Mouse (Mus musculus): ENCODE data around the gene Nuak1. TPM values are rescaled to one million over a fixed set of nuclear protein-coding genes. Genes with fewer than 3 reads are reported as not detected.
A peak's percentile ranks its signal among the peaks of the same experiment; 100 is the strongest.

Nuak1 gene
- polyA plus RNA-seq, 1 experiment from 2014 or later: 2.4 TPM

- Histone ChIP-seq H3K4me1 (replicated peaks; ENCODE audit: insufficient read depth, low read length) (peaks cover 30% of the 10 kb centered on the region), H3K36me3 (ENCODE audit: insufficient read depth, low read length) (no peaks in the 10 kb centered on the region), H3K27me3 (ENCODE audit: insufficient read depth, low read length) (no peaks in the 10 kb centered on the region), H3K9me3 (replicated peaks; ENCODE audit: low read length) (no peaks in the 10 kb centered on the region), H3K4me2 (ENCODE audit: low read length) (peak overlapping the region; percentile 92), H3K27ac (peak overlapping the region; percentile 96), H3K9ac (ENCODE audit: low read depth, low read length) (peak overlapping the region; percentile 97), H3K4me3 (replicated peaks; ENCODE audit: low read depth, low read length) (peak overlapping the region; percentile 86)
- no peak for TF ChIP-seq CTCF (IDR thresholded peaks at IDR 0.05; ENCODE audit: low read depth)
- ATAC-seq (replicated peaks; ENCODE audit: low FRiP score, low read depth) (peak; percentile 50), DNase-seq (ENCODE audit: low spot score) (no peak)
- 0% methylated on average over 32 of the region's 32 CpGs for WGBS
Observed at GRCm38 (mm10) chr10:84440181-84440540, 236 bp downstream of the Nuak1 start.

GRCm38 (mm10) chr10:84439228-84439596, 1.2 kb downstream of the Nuak1 start:
- Histone ChIP-seq H3K36me3 (ENCODE audit: insufficient read depth, low read length) (no peaks in the 10 kb centered on the region), H3K27me3 (ENCODE audit: insufficient read depth, low read length) (no peaks in the 10 kb centered on the region), H3K9me3 (replicated peaks; ENCODE audit: low read length) (no peaks in the 10 kb centered on the region), H3K9ac (ENCODE audit: low read depth, low read length) (peak overlapping the region; percentile 97; the same call in 1 of the 2 replicates), H3K27ac (no peak overlapping the region), H3K4me2 (ENCODE audit: low read length) (peak overlapping the region; percentile 92), H3K4me3 (replicated peaks; ENCODE audit: low read depth, low read length) (peak overlapping the region; percentile 86), H3K4me1 (replicated peaks; ENCODE audit: insufficient read depth, low read length) (peaks cover 30% of the 10 kb centered on the region)
- no peak for TF ChIP-seq CTCF (IDR thresholded peaks at IDR 0.05; ENCODE audit: low read depth)
- peak; percentile 18 for DNase-seq (ENCODE audit: low spot score)
- WGBS: 21% methylated on average over 7 of the region's 7 CpGs
- ATAC-seq (replicated peaks; ENCODE audit: low FRiP score, low read depth): no peak

GRCm38 (mm10) chr10:84438466-84439227, 1.8 kb downstream of the Nuak1 start:
- DNase-seq (ENCODE audit: low spot score) (peak; percentile 30), ATAC-seq (replicated peaks; ENCODE audit: low FRiP score, low read depth) (no peak)
- Histone ChIP-seq H3K4me1 (replicated peaks; ENCODE audit: insufficient read depth, low read length) (peaks cover 30% of the 10 kb centered on the region), H3K27me3 (ENCODE audit: insufficient read depth, low read length) (no peaks in the 10 kb centered on the region), H3K9me3 (replicated peaks; ENCODE audit: low read length) (no peaks in the 10 kb centered on the region), H3K36me3 (ENCODE audit: insufficient read depth, low read length) (no peaks in the 10 kb centered on the region), H3K4me2 (ENCODE audit: low read length) (peak overlapping the region; percentile 92), H3K4me3 (replicated peaks; ENCODE audit: low read depth, low read length) (peak overlapping the region; percentile 86), H3K27ac (no peak overlapping the region), H3K9ac (ENCODE audit: low read depth, low read length) (peak overlapping the region; percentile 97; the same call in 1 of the 2 replicates)
- no peak for TF ChIP-seq CTCF (IDR thresholded peaks at IDR 0.05; ENCODE audit: low read depth)
- 25% methylated on average over 19 of the region's 19 CpGs for WGBS

- Histone ChIP-seq H3K27me3 (ENCODE audit: insufficient read depth, low read length) (no peaks in the 10 kb centered on the region), H3K4me2 (ENCODE audit: low read length) (peak overlapping the region; percentile 92), H3K4me3 (replicated peaks; ENCODE audit: low read depth, low read length) (peak overlapping the region; percentile 86), H3K9ac (ENCODE audit: low read depth, low read length) (no peak overlapping the region), H3K9me3 (replicated peaks; ENCODE audit: low read length) (no peaks in the 10 kb centered on the region), H3K36me3 (ENCODE audit: insufficient read depth, low read length) (peaks cover 1% of the 10 kb centered on the region; the same call in 1 of the 2 replicates), H3K27ac (no peak overlapping the region), H3K4me1 (replicated peaks; ENCODE audit: insufficient read depth, low read length) (peaks cover 30% of the 10 kb centered on the region)
- peak; percentile 98 for DNase-seq (ENCODE audit: low spot score)
- ATAC-seq (replicated peaks; ENCODE audit: low FRiP score, low read depth): no peak
- peak; percentile 98 for TF ChIP-seq CTCF (IDR thresholded peaks at IDR 0.05; ENCODE audit: low read depth)
- WGBS: 1% methylated on average over 7 of the region's 7 CpGs
Observed at GRCm38 (mm10) chr10:84438049-84438422, 2.4 kb downstream of the Nuak1 start.

GRCm38 (mm10) chr10:84437166-84438048, 3.0 kb downstream of the Nuak1 start:
- Histone ChIP-seq H3K9me3 (replicated peaks; ENCODE audit: low read length) (no peaks in the 10 kb centered on the region), H3K27ac (no peak overlapping the region), H3K4me1 (replicated peaks; ENCODE audit: insufficient read depth, low read length) (peaks cover 25% of the 10 kb centered on the region), H3K9ac (ENCODE audit: low read depth, low read length) (0 out of 2 replicates have a peak overlapping the region, but pooled peaks have one; percentile 13), H3K4me2 (ENCODE audit: low read length) (peak overlapping the region; percentile 92), H3K4me3 (replicated peaks; ENCODE audit: low read depth, low read length) (peak overlapping the region; percentile 86; the same call in 1 of the 2 replicates), H3K36me3 (ENCODE audit: insufficient read depth, low read length) (peaks cover 5% of the 10 kb centered on the region; the same call in 1 of the 2 replicates), H3K27me3 (ENCODE audit: insufficient read depth, low read length) (no peaks in the 10 kb centered on the region)
- no peak for TF ChIP-seq CTCF (IDR thresholded peaks at IDR 0.05; ENCODE audit: low read depth)
- no peak for ATAC-seq (replicated peaks; ENCODE audit: low FRiP score, low read depth)
- 39% methylated on average over 14 of the region's 14 CpGs for WGBS
- DNase-seq (ENCODE audit: low spot score): no peak

- WGBS: 64% methylated on average over 11 of the region's 11 CpGs
- Histone ChIP-seq H3K4me3 (replicated peaks; ENCODE audit: low read depth, low read length) (no peak overlapping the region), H3K27ac (no peak overlapping the region), H3K4me2 (ENCODE audit: low read length) (peak overlapping the region; percentile 13; the same call in 1 of the 2 replicates), H3K36me3 (ENCODE audit: insufficient read depth, low read length) (peaks cover 5% of the 10 kb centered on the region; the same call in 1 of the 2 replicates), H3K9me3 (replicated peaks; ENCODE audit: low read length) (no peaks in the 10 kb centered on the region), H3K9ac (ENCODE audit: low read depth, low read length) (no peak overlapping the region), H3K27me3 (ENCODE audit: insufficient read depth, low read length) (no peaks in the 10 kb centered on the region), H3K4me1 (replicated peaks; ENCODE audit: insufficient read depth, low read length) (peaks cover 19% of the 10 kb centered on the region)
- TF ChIP-seq CTCF (IDR thresholded peaks at IDR 0.05; ENCODE audit: low read depth): no peak
- no peak for ATAC-seq (replicated peaks; ENCODE audit: low FRiP score, low read depth)
- no peak for DNase-seq (ENCODE audit: low spot score)
Observed at GRCm38 (mm10) chr10:84435930-84436329, 4.5 kb downstream of the Nuak1 start.
